Mouse (Mus musculus) right cerebral cortex, adult 18-20 months (tissue): ENCODE measurements around the gene Frmpd4.
A peak's percentile ranks its signal among the peaks of the same experiment; 100 is the strongest.

Experiments used
- DNase-seq: peaks from one replicate; pipeline ENCODE4 v3.0.0; 2022; ENCODE audit warnings: mixed read lengths

Frmpd4 gene

DNA sequence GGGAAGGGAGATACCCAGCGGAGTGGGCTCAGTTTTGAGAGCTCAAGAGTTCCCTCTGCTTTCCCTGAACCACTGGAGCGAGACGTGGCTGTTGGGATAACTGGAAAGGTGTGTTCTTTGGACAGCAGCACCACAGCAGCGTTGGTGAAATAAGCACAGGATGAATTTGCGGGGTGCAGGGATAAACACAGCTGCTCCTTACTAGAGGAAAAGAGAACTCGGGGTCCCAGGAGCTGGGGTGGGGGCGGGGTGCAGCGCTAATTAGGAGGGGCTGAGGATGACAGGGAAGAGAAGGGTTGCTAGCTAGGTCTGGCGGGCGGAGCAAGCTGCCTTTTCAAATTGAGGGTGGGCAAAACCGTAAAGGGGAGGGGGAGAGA lies 453.5 kb downstream of the Frmpd4 start:
- no peak for DNase-seq

DNA sequence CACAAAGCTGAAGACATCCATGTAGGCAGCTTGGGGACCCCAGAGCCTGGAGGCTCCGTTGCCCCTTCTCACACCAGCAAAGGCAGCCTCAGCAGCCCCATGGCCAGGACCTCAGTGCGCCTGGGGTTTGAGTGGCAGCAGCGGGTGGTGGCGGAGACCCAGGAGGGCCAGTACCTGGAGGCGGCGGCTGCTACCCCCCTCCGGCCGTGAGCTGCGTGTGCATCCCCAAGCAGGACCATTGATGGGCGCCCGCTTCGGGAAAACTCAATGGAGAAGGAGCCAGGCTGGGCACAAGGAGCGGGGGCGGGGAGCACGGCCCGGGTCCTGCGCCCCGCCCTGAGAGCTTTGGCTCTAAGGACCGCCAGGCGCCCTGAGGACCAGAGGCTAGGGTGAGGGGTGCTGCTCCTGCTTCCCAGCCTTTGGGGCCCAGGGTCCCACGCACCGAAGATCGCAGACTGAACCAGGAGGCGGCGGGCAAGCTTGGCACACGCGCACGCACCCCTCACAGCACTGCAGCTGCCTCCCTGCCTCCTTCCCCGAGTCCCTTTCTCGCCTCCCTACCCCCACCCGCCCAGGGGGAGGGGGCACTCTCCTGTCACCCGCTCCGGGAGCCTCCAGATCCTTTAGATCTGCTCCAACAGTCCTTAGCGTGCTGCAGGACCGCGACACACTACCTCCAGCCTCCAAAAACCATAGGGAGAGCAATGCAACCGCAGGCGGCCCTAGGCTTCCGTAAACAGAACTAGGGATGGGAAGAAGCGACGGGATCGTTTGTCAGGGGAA lies 454.0 kb downstream of the Frmpd4 start:
- peak; percentile 45 for DNase-seq

DNA sequence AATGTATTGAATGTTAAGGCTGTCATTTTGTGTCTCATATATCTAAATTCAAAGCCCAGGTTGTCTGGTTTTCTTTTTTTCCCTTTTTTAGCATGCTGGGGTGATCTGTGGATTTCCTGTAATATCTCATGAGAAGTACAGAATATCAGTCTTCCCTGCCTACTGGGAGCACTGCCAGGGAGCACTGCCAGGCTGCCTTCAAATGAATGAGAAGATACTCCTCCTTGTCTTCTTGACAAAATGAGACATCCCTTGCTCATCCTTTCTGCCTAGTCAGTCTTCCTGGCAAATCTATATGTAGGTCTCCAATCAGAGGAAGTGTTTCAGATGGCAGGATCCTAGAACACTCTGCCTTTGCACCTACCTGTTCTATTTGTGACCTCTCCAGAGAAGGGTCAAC lies 535.4 kb downstream of the Frmpd4 start:
- peak; percentile 31 for DNase-seq

DNA sequence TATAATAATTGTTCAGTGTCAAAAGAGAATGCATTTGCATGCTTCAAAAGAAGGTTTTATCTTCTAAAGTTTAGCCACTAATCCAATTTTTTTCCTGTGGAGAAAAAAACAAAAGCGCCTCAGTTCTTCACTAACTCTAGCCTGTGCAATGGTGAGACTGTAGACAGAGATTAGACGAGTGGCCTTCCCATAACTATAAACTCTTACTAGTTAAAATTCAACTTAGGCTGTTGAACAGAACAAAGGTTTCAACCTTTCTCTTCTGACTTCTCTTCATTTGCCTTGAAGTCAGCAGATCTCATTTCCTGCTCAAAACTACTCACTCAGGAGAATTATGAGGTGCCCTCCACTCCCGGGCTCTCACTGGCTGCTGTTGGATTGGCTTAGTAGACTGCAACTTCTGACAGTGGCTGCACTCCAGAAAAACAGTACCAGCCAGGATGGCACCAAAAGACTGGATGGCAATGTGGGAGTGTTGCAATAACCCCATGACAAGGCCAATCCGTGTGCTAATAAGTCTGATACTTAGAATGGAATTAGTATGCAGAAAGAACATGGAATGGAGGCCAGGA lies 556.4 kb downstream of the Frmpd4 start:
- DNase-seq, result no peak

- no peak for DNase-seq
Measured at GRCm38 (mm10) chrX:168017792-168018191, 559.2 kb downstream of the Frmpd4 start.

GRCm38 (mm10) chrX:167984835-167985234 lies 592.2 kb downstream of the Frmpd4 start:
- no peak for DNase-seq

- no peak for DNase-seq
Measured at GRCm38 (mm10) chrX:167951207-167951606, 625.8 kb downstream of the Frmpd4 start.

- no peak for DNase-seq
Measured at GRCm38 (mm10) chrX:167909483-167909882, 667.5 kb downstream of the Frmpd4 start.

GRCm38 (mm10) chrX:167901046-167901445 lies 676.0 kb downstream of the Frmpd4 start:
- DNase-seq, result no peak

GRCm38 (mm10) chrX:167854821-167855220 lies 722.2 kb downstream of the Frmpd4 start:
- DNase-seq, result no peak

GRCm38 (mm10) chrX:167832543-167832942 lies 744.5 kb downstream of the Frmpd4 start:
- no peak for DNase-seq

DNA sequence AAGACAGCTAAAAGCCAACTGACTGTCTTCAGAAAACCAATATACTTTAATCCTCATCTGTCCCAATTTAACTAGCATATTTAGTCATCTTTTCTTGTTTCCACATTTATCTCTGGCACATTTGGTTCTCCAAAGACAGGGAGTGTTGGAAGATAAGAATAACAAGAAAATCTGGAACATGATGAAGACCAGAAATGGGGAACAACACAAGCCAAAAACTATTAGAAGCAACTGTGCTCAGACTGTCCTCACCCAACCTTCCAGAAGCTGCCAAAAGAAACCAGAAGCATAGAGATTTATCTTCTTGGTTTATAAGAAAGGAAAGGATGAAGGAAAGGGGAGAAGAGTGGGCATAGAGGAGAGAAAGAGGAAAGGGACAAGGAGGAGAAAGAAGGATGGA lies 748.6 kb downstream of the Frmpd4 start:
- peak; percentile 28 for DNase-seq

GRCm38 (mm10) chrX:167817363-167817762 lies 759.7 kb downstream of the Frmpd4 start:
- DNase-seq, result no peak

DNA sequence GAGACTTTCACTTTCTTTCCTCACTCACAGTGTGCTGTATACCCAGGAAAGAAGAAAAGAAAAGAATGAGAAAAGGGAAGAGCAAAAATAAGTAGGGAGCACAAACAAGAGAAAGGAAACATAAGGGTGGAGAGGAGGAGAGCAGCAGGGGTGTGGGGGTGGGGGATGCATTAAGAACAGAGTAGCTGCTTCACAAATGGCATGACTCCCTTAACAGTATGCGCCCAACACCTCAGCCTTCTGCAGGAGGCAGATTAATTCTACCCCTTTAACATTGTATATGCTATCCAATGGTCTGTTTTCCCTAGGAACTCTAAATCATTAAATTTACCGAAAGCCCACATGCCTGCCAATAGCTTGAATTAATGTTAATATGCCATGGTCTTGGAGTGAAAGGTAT lies 766.9 kb downstream of the Frmpd4 start:
- DNase-seq, result no peak

DNA sequence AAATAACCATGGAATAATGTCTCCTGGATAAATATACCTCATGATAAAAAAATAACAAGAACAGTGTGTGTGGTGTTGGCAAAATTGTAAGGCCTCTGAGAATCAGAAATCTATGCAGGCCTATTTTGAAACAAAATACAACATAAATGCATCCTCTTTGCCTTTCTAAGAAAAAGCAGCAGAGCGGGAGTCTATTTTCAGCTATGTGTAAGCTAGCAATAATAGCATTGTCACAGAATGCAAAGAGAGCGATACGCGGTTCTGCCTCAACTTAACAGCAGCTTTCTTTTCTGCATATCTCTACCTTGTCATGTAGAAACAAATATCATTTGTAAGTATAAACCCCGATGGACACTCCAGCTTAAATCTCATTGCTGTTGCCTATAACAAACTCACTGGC lies 768.5 kb downstream of the Frmpd4 start:
- DNase-seq, result no peak

- DNase-seq, result no peak
Measured at GRCm38 (mm10) chrX:167788737-167789136, 788.3 kb downstream of the Frmpd4 start.

GRCm38 (mm10) chrX:167783526-167783925 lies 793.5 kb downstream of the Frmpd4 start:
- DNase-seq, result no peak

DNA sequence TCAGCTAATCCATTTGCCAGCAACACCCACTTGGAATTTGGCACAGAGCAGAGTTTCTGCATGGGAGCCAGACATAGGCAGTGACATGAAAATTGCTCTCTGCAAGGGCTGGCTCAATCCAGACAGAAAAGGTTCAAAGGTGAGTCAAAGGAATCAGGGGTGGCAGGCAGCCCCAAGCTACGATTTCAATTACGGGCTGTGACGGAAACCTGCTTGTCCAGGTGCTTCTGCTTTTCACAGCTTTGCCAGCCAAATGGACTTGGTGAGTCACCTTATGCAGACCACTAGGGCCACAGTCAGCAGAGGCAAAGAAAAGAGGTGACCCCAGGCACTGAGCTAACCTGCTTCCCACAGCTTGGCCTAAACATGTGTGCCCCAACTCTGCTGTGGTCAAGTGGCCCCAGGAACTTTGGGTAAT lies 857.5 kb downstream of the Frmpd4 start:
- no peak for DNase-seq

DNA sequence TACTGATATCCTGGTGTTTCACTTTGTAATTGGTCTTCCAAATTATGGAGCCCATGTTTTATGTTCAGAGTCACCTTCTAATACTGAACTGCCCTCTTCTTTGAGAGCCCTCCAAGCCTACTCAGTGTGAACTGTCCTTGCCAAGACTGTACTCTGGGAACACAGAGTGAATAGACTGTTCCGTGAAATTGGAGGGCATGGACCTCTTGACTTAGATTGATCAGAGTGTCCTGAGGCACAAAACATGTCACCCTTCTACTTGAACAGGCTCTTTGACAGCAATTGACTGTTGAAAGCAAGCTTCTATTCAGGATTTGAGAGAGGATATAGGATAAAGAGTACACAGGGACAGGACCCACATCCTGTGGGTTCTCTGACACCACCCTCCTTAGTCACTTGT lies 857.9 kb downstream of the Frmpd4 start:
- no peak for DNase-seq

- DNase-seq, result no peak
Measured at GRCm38 (mm10) chrX:167654806-167655495, 922.1 kb downstream of the Frmpd4 start.

DNA sequence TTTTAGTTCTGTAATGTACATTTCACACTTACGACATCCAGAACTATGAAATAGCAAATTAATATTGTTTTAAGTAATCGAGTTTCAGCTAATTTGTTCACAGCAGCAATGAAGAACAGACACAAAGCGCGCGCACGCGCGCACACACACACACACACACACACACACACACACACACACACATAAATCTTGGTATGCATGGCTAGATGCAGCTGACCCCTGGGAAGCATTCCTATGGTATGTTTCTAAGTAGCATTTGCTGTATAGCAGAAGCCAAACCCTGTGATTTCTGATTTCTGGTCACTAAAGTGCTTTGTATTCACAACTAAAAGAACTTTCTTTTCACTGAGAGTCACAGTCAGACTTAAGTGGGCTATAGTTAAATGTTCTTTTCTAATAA lies 922.8 kb downstream of the Frmpd4 start:
- no peak for DNase-seq

GRCm38 (mm10) chrX:167597639-167598217 lies 979.3 kb downstream of the Frmpd4 start:
- DNase-seq, result no peak

DNA sequence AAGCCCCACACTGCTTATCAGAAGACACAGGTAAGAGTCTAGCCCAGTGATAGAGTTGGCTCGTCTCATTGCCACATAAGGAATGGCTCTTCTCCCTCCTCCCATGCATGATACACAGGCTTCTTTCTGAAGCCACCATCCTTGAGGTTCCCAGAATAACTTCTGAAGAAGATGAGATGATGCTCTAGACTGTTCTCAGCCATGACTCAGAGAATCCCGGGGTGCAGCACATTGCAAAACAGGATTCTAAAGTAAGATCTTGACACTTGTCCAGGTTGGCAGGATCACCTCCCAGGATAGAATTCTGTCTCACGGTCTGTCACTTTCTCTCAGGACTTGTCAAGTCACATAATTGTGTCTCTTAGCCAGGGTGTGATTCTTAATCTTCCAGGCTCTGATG lies 1024.2 kb downstream of the Frmpd4 start:
- peak; percentile 51 for DNase-seq

- DNase-seq, result no peak
Measured at GRCm38 (mm10) chrX:167523151-167523550, 1053.9 kb downstream of the Frmpd4 start.
